Mouse (Mus musculus): ENCODE data around the gene Cgas.

DNA sequence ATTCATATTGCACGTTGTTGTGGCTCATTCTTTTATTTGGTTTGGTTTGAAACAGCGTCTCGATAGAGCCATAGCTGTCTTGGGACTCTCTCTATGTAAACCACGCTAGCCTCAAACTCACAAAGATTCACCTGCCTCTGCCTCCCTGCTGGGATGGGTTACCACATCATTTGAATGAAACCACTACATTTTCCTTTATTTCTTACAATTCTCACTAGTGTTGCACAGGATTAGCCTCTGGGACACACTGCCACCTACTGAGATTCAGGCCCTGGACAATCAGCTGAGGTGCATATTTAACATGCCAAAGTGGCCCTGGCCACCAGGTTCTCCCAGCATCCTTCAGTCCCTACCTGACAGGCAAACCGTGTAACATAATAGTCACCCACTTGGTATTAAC is 3.6 kb downstream of the Cgas start:
- no peak for TF ChIP-seq CTCF (IDR thresholded peaks at IDR 0.05; ENCODE audit: borderline replicate concordance, insufficient read depth, low read length)
- TF ChIP-seq POLR2A (IDR thresholded peaks at IDR 0.05; ENCODE audit: low read depth, low read length): no peak

Data from embryonic fibroblast, embryonic 13.5 days (primary cell).